Mouse (Mus musculus) CH12.LX (cell line): Measurements from ENCODE around the gene Wnt5b.

Experiments used
- CTCF ChIP-seq, 2 experiments: IDR thresholded peaks in 1 of 2; conservative IDR thresholded peaks in 1 of 2; 2 replicates each; pipeline ENCODE4 v1.5.1; 2011 to 2012; ENCODE audit warnings: low read depth in 2 of 2, low read length in 2 of 2, improper control_type of control experiment in 1 of 2, inconsistent platforms in 1 of 2, mild to moderate bottlenecking in 1 of 2, moderate library complexity in 1 of 2
- MAZ ChIP-seq: IDR thresholded peaks from 2 replicates; pipeline ENCODE4 v1.6.1; 2012; ENCODE audit warnings: low read depth, mild to moderate bottlenecking, inconsistent platforms, low read length, improper control_type of control experiment, moderate library complexity
- POLR2A ChIP-seq: IDR thresholded peaks from 2 replicates; pipeline ENCODE4 v1.6.1; 2011; ENCODE audit warnings: low read depth, mild to moderate bottlenecking, improper control_type of control experiment, low read length
- ZNF384 ChIP-seq: IDR thresholded peaks from 2 replicates; pipeline ENCODE4 v1.6.1; 2012; ENCODE audit warnings: low read depth, low read length, improper control_type of control experiment, inconsistent platforms

- TF ChIP-seq POLR2A (no peak), MAZ (no peak), CTCF (conservative IDR thresholded peaks at IDR 0.05 in 1 of 2, IDR thresholded peaks at IDR 0.05 in 1 of 2; ENCODE audit: low read depth in 2 of 2, low read length in 2 of 2) (no peak), ZNF384 (no peak)
Measured at GRCm38 (mm10) chr6:119458166-119458565, 86.0 kb downstream of the Wnt5b start.
